8 mouse cellular contexts compared by ENCODE assay signal in the genomic region with DNA sequence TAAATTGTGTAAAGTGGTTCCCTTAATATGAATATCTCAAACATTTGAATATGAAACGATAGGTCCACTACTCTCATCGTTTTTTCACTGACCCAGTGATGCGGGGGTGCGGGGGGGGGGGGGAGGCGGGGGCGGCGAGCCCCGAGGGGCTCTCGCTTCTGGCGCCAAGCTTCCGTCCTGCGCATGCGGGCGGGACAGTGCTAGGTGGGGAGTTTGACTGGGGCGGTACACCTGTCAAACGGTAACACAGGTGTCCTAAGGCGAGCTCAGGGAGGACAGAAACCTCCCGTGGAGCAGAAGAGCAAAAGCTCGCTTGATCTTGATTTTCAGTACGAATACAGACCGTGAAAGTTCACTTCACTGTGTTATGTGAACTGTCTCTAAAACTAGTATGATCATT. TPM values are rescaled to one million over a fixed set of nuclear protein-coding genes. Genes with fewer than 3 reads are reported as not detected.
A peak's percentile ranks its signal among the peaks of the same experiment; 100 is the strongest.
DNase-seq lines count a peak whose midpoint lies in the region; ATAC-seq and TF ChIP-seq lines count a peak whose summit lies in the region.

No protein-coding gene starts in this region.

- ATAC-seq in hindbrain, postnatal 0 days = peak; percentile 94

- no peaks in the 10 kb centered on the region for H3K9me3 ChIP-seq in embryonic facial prominence, embryonic 10.5 days
- H3K9me3 ChIP-seq in hindbrain, postnatal 0 days (ENCODE audit: low read length) = no peaks in the 10 kb centered on the region

- H3K27ac ChIP-seq in left cerebral cortex, adult 2 months = no peak overlapping the region
- no peak overlapping the region for H3K27ac ChIP-seq in embryonic facial prominence, embryonic 10.5 days (replicated peaks)
- H3K27ac ChIP-seq in hindbrain, postnatal 0 days = no peak overlapping the region

- no peak overlapping the region for H3K4me3 ChIP-seq in left cerebral cortex, adult 2 months
- H3K4me3 ChIP-seq in embryonic facial prominence, embryonic 10.5 days = no peak overlapping the region
- H3K4me3 ChIP-seq in hindbrain, postnatal 0 days (ENCODE audit: low read length) = no peak overlapping the region

- no peak overlapping the region for H3K4me2 ChIP-seq in hindbrain, postnatal 0 days (ENCODE audit: low read depth, low read length)

- peaks cover 42% of the 10 kb centered on the region for H3K27me3 ChIP-seq in embryonic facial prominence, embryonic 10.5 days (replicated peaks; ENCODE audit: low read depth, poor library complexity, severe bottlenecking)
- no peaks in the 10 kb centered on the region for H3K27me3 ChIP-seq in hindbrain, postnatal 0 days (ENCODE audit: insufficient read depth, low read length)

- TF ChIP-seq CTCF in left cerebral cortex, adult 2 months (IDR thresholded peaks at IDR 0.05) = no peak
- TF ChIP-seq CTCF in hindbrain, postnatal 0 days (IDR thresholded peaks at IDR 0.05; ENCODE audit: low read depth) = no peak

- no peaks in the 10 kb centered on the region for H3K36me3 ChIP-seq in embryonic facial prominence, embryonic 10.5 days (replicated peaks)
- no peaks in the 10 kb centered on the region for H3K36me3 ChIP-seq in hindbrain, postnatal 0 days (ENCODE audit: insufficient read depth, low read length)

- intact Hi-C loops in left cerebral cortex, postnatal 4 days (cut with DNase I) = no loop called here
- intact Hi-C loops in left cerebral cortex, adult 2 months (cut with DNase I) = no loop called here

- WGBS in embryonic facial prominence, embryonic 10.5 days = 16% methylated on average over 21 of the region's 21 CpGs
- WGBS in hindbrain, postnatal 0 days = 15% methylated on average over 21 of the region's 21 CpGs

- DNase-seq in left cerebral cortex, postnatal 4 days = peak; percentile 26
- DNase-seq in left cerebral cortex, adult 2 months (ENCODE audit: extremely low spot score in 1 of 2, low spot score in 2 of 2) = no peak
- DNase-seq in NIH3T3 (ENCODE audit: low read depth) = peak; percentile 90
- DNase-seq in embryonic facial prominence, embryonic 10.5 days (ENCODE audit: low spot score) = peak; percentile 97
- peak; percentile 78 for DNase-seq in hindbrain, postnatal 0 days (ENCODE audit: low spot score)
- DNase-seq in mesoderm, embryonic 11.5 days (ENCODE audit: low read depth, low spot score) = peak; percentile 100
- peak; percentile 99 for DNase-seq in yolk sac, embryonic 10.5 days (ENCODE audit: low spot score)
- DNase-seq in ovary, postnatal 14 days (ENCODE audit: low spot score) = no peak

- peaks cover 47% of the 10 kb centered on the region for H3K4me1 ChIP-seq in embryonic facial prominence, embryonic 10.5 days
- H3K4me1 ChIP-seq in hindbrain, postnatal 0 days (ENCODE audit: insufficient read depth, low read length) = peaks cover 24% of the 10 kb centered on the region

- no peak overlapping the region for H3K9ac ChIP-seq in hindbrain, postnatal 0 days (replicated peaks; ENCODE audit: low read length)

RNA-seq across cellular contexts. Expression of a gene that starts 31.3 kb away (rescaled TPM):
- 100 to 1,000 TPM; 132 to 140 TPM for total RNA-seq in left cerebral cortex, postnatal 4 days (2021)
- 10 to 100 TPM; 95.9 to 98.5 TPM for total RNA-seq in left cerebral cortex, adult 2 months (2021)
- polyA plus RNA-seq in embryonic facial prominence, embryonic 10.5 days (2016; fragmentation: Nextera tagmentation; extraction: Ambion mirVana) = 37.5 and 41.3 TPM in 2 replicates
- 72.6 and 79.8 TPM in 2 replicates for total RNA-seq in hindbrain, postnatal 0 days (2014; rRNA removed)
- 44.2 and 50.0 TPM in 2 replicates for polyA plus RNA-seq in hindbrain, postnatal 0 days (2015; fragmentation: Nextera tagmentation; extraction: Ambion mirVana)

Comparison
In these comparisons a context has a peak if more than half of its experiments do, and no peak if none do; other contexts are left out.
1. DNase-seq: peak in left cerebral cortex, postnatal 4 days (single experiment), NIH3T3 (single experiment), embryonic facial prominence, embryonic 10.5 days (single experiment), hindbrain, postnatal 0 days (single experiment), mesoderm, embryonic 11.5 days (single experiment) and yolk sac, embryonic 10.5 days (single experiment); none in left cerebral cortex, adult 2 months (0 of 2) and ovary, postnatal 14 days (single experiment).